Mouse (Mus musculus) hindbrain, postnatal 0 days (tissue): ENCODE data around the gene Rap1gap2. TPM values are rescaled to one million over a fixed set of nuclear protein-coding genes. Genes with fewer than 3 reads are reported as not detected.

ENCODE experiments used
- ATAC-seq: fragments of 200-750 bp; cut with Nextera tagmentation; 2 replicates; pipeline ENCODE4 v1.8.0; 2017; ENCODE audit warnings: mild to moderate bottlenecking, moderate TSS enrichment, moderate library complexity
- DNase-seq: peaks from one replicate; pipeline ENCODE4 v3.0.0-alpha.2; 2015; ENCODE audit warnings: low spot score
- H3K27ac ChIP-seq: fragments of 300-500 bp; sonication (generic); 2 replicates; pipeline ENCODE4 v1.5.1; 2014; ENCODE audit warnings: mild to moderate bottlenecking
- H3K27me3 ChIP-seq: fragments of 300-500 bp; sonication (generic); 2 replicates; pipeline ENCODE4 v1.6.1; 2014; ENCODE audit warnings: low read length, mixed read lengths; ENCODE audit not compliant: insufficient read depth
- H3K36me3 ChIP-seq: fragments of 300-500 bp; sonication (generic); 2 replicates; pipeline ENCODE4 v1.6.1; 2014; ENCODE audit warnings: low read length, mixed read lengths; ENCODE audit not compliant: insufficient read depth
- H3K4me1 ChIP-seq: fragments of 300-500 bp; sonication (generic); 2 replicates; pipeline ENCODE4 v1.6.1; 2014; ENCODE audit warnings: antibody characterized with exemption, low read length, mixed read lengths; ENCODE audit not compliant: insufficient read depth
- H3K4me2 ChIP-seq: fragments of 300-500 bp; sonication (generic); 2 replicates; pipeline ENCODE4 v1.6.1; 2014; ENCODE audit warnings: low read depth, mild to moderate bottlenecking, low read length, moderate library complexity, mixed read lengths
- H3K4me3 ChIP-seq: fragments of 300-500 bp; sonication (generic); 2 replicates; pipeline ENCODE4 v1.5.1; 2014; ENCODE audit warnings: low read length
- H3K9ac ChIP-seq: fragments of 300-500 bp; sonication (generic); replicated peaks from 2 replicates; pipeline ENCODE4 v1.6.1; 2014; ENCODE audit warnings: mild to moderate bottlenecking, low read length, moderate library complexity, mixed read lengths
- H3K9me3 ChIP-seq: fragments of 300-500 bp; sonication (generic); 2 replicates; pipeline ENCODE4 v1.6.1; 2016; ENCODE audit warnings: low read length, mixed read lengths
- CTCF ChIP-seq: IDR thresholded peaks from 2 replicates; pipeline ENCODE4 v1.5.1; 2016; ENCODE audit warnings: antibody characterized with exemption, control low read depth, low read depth
- WGBS: fragments of 180-500 bp; shearing (Covaris S2); extraction: QIAGEN DNeasy Blood & Tissue Kit; methylation state at CpG from one replicate; pipeline ENCODE4 v1.1.7; 2014; 5-methylcytosine and 5-hydroxymethylcytosine counted together
- polyA plus RNA-seq: library from polyadenylated mRNA; unstranded; fragments of >200 nt; fragmentation: Nextera tagmentation; extraction: Ambion mirVana; gene quantifications from 2 replicates; pipeline ENCODE4 v1.2.1, GENCODE M21; 2015
- total RNA-seq: library from RNA; depleted of rRNA; stranded (reverse); fragments of >200 nt; gene quantifications from 2 replicates; pipeline ENCODE4 v1.2.3, GENCODE M21; 2014

Rap1gap2 gene
- total and polyA plus RNA-seq, 2 experiments from 2014 or later = 9.9 to 55.5 TPM

DNA sequence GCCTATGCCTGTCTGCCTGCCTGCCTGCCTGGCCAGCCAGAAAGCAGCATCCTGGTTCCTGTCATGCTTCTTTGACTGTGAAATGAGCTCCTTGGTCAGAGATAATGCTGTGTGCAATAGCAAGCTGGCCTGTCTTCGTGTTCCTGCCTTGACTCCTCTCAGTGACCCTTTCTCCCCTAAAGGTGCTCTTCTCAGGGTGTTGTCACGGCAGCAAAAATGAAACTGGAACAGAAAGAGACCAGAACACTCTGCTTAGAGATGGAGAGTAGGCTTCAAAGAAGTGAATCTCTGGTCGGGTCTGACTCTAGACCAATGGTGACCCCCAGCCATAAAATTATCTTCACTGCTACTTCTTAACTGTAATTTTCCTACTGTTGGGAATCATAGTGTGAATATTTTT lies 42.7 kb downstream of the Rap1gap2 start:
- Histone ChIP-seq H3K27me3 (no peaks in the 10 kb centered on the region), H3K27ac (no peak overlapping the region), H3K4me1 (no peaks in the 10 kb centered on the region), H3K9ac (no peak overlapping the region), H3K9me3 (no peaks in the 10 kb centered on the region), H3K4me3 (no peak overlapping the region), H3K4me2 (no peak overlapping the region), H3K36me3 (no peaks in the 10 kb centered on the region)
- TF ChIP-seq CTCF = no peak
- WGBS = 70% methylated on average over 3 of the region's 3 CpGs
- ATAC-seq (no peak), DNase-seq (no peak)

DNA sequence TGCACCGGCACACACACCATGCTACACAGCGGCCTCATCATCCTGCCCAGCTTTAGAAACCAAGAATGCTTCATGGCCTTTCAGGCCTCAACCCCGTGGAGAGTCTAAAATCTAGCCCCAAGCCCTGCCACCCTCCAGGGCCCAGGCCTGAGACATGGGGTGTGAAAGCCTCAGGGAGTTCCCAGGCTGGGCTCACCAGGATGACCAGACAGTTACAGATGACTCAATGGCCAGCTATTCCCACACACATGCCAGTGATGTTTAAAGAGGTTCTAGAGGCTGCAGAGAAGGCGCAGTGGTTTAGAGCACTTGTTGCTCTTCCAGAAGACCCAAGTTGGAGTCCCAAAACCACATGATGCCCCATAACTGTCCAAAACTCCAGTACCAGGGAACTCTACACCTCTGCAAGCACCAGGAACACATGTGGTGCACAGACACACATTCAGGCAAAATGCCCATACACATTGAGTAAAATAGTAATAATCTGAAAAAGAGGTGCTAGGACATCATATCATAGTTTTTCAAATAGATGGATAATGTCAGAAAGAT lies 44.3 kb downstream of the Rap1gap2 start:
- no peak for ATAC-seq
- Histone ChIP-seq H3K4me3 (no peak overlapping the region), H3K4me1 (no peaks in the 10 kb centered on the region), H3K4me2 (no peak overlapping the region), H3K27ac (no peak overlapping the region), H3K27me3 (no peaks in the 10 kb centered on the region), H3K36me3 (no peaks in the 10 kb centered on the region), H3K9me3 (no peaks in the 10 kb centered on the region), H3K9ac (no peak overlapping the region)
- TF ChIP-seq CTCF = no peak
- 90% methylated on average over 4 of the region's 4 CpGs for WGBS
- DNase-seq = no peak

DNA sequence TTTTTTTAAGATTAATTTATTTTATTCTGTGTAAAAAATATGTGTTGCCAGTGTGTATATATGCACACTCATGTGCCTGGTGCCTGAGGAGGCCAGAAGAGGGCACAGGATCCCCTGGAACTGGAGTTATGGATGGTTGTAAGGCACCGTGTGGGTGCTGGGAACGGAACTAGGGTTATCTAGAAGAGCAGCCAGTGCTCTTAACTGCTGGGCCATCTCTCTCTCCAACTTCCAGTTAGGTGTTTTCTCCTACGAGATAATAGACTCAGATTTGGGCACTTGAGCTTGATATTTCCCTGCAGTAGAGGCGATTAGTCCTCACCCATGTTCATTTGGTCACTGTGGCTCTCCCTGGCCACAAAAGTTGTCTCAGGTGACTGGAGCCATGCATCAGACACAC lies 49.3 kb downstream of the Rap1gap2 start:
- no peaks in the 10 kb centered on the region for H3K27me3 ChIP-seq
- no peaks in the 10 kb centered on the region for H3K4me1 ChIP-seq
- H3K4me3 ChIP-seq = no peak overlapping the region
- ATAC-seq (no peak), DNase-seq (no peak)
- H3K9me3 ChIP-seq = no peaks in the 10 kb centered on the region
- H3K27ac ChIP-seq = no peak overlapping the region
- H3K36me3 ChIP-seq = no peaks in the 10 kb centered on the region
- TF ChIP-seq CTCF = no peak
- H3K9ac ChIP-seq = no peak overlapping the region
- whole genome bisulfite sequencing = 90% methylated on average over 4 of the region's 4 CpGs
- no peak overlapping the region for H3K4me2 ChIP-seq

DNA sequence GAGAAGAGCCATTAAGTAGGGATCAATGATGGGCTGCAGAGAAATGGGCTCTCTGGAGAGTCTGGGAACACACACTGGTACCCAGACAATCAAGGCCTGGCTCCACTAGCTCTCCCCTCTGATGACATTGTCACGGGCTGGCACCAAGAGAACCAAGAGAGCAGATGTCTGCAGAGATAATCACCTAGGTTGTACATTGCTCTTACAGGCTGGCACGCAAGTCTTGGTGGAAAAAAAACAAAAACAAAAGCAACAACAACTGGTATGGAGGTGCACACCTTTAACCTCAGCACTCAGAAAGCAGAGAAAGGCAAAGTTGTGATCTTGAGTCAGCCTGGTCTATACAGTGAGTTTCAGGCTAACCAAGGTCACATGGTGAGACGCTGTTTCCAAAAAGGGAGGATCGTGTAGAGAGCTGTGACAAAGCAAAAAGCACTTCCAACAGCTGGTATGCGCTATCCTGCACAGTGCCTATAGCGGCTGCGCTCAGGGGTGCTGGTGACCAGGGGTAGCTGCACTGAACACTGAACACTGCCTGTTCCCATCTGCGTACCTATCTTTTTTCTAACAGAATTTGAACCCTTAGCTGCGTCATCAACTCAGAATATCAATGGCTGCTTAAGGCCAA lies 50.0 kb downstream of the Rap1gap2 start:
- no peak overlapping the region for H3K4me3 ChIP-seq
- no peaks in the 10 kb centered on the region for H3K27me3 ChIP-seq
- WGBS = 88% methylated on average over 9 of the region's 9 CpGs
- H3K4me2 ChIP-seq = no peak overlapping the region
- peaks cover 5% of the 10 kb centered on the region; the same call in 1 of the 2 replicates for H3K4me1 ChIP-seq
- no peak overlapping the region for H3K9ac ChIP-seq
- no peak for DNase-seq
- no peaks in the 10 kb centered on the region for H3K36me3 ChIP-seq
- no peak overlapping the region for H3K27ac ChIP-seq
- ATAC-seq = no peak
- H3K9me3 ChIP-seq = no peaks in the 10 kb centered on the region
- no peak for TF ChIP-seq CTCF

DNA sequence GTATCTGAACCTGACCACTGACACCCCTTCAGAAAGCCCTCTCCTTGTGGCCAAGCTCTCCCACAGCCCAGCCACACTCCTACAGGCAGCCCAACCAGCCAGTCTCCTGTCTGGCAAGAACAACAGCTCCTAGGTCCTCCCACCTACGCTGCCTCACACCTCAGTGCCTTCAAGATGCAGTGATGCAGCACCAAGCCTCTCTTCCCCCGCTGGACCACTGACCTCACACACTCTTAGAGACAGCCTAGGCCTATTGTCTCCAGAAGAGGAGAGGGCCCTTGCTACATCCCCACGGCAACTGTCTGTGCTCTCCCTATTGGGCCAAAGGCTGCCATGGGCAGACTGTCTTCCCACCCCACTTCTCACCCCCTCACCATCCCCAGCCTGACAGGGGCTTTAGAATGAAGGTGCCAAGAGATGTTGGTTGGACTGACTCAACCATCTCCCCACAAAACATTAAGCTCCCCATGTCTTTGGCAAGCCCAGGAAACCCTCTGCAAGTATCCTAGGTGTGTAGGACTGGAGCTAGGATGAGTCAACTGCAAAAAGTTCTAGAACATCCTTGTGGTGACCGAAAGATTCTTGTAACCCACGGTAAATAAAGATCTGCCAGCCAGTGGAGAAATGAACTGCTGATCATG lies 50.8 kb downstream of the Rap1gap2 start:
- H3K36me3 ChIP-seq = no peaks in the 10 kb centered on the region
- no peak overlapping the region for H3K9ac ChIP-seq
- H3K27me3 ChIP-seq = no peaks in the 10 kb centered on the region
- DNase-seq (no peak), ATAC-seq (no peak)
- H3K9me3 ChIP-seq = no peaks in the 10 kb centered on the region
- WGBS = 62% methylated on average over 5 of the region's 5 CpGs
- TF ChIP-seq CTCF = no peak
- H3K4me2 ChIP-seq = no peak overlapping the region
- H3K4me1 ChIP-seq = peaks cover 8% of the 10 kb centered on the region; the same call in 1 of the 2 replicates
- no peak overlapping the region for H3K4me3 ChIP-seq
- no peak overlapping the region for H3K27ac ChIP-seq

DNA sequence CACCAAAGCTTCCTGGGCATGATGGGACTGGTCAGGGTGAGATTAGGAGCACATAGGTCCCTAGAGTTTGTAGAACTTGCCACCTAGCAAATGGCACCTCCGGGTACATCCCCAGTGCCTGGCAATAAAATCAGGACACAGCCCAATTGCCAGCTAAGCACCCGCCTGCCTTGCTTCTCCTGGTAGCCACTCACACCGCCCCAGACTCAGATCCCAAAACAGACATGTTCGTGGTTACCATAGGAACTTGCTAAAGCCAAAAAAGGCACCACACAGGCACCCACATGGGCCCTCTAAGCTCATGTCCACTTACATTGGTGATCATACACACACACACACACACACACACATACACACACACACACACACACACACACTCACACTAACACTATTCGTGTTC lies 51.8 kb downstream of the Rap1gap2 start:
- H3K36me3 ChIP-seq = no peaks in the 10 kb centered on the region
- WGBS = 84% methylated on average over 5 of the region's 5 CpGs
- no peak for ATAC-seq
- DNase-seq = no peak
- no peak for TF ChIP-seq CTCF
- no peak overlapping the region for H3K4me2 ChIP-seq
- no peaks in the 10 kb centered on the region for H3K27me3 ChIP-seq
- H3K27ac ChIP-seq = no peak overlapping the region
- H3K4me3 ChIP-seq = no peak overlapping the region
- H3K9me3 ChIP-seq = no peaks in the 10 kb centered on the region
- peaks cover 14% of the 10 kb centered on the region; the same call in 1 of the 2 replicates for H3K4me1 ChIP-seq
- no peak overlapping the region for H3K9ac ChIP-seq
